Mouse (Mus musculus): ENCODE measurements around the gene Nkx2-1.

The Nkx2-1 gene

DNA sequence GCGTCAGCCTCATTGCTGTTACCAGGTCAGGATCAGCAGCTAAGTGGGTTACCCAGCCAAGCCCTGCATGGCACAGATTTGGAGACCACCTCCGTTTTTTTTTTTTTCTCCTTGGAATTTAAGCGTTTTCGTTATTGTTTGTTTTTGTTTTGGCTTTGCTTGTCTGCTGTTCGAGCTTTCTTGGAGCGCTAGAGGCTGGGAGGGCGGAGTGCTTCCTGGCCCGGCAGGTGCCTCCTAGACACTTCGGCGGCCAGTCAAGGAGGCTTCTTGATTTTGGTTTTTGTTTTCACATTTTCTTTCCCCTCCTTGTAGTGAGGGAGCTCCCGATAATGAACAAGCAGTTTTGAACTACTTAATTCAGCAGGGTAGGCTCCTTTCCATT, at the start of gene Nkx2-1:
TSS of gene Nkx2-1 (minus strand) at position 25 of the 382 bp plus-strand sequence.
- in situ Hi-C loops (cut with MboI, MseI) = loop anchor here (25.0 kb wide), 1 partner anchor 1000 kb away; the partner anchor contains the start of gene Foxa1

DNA sequence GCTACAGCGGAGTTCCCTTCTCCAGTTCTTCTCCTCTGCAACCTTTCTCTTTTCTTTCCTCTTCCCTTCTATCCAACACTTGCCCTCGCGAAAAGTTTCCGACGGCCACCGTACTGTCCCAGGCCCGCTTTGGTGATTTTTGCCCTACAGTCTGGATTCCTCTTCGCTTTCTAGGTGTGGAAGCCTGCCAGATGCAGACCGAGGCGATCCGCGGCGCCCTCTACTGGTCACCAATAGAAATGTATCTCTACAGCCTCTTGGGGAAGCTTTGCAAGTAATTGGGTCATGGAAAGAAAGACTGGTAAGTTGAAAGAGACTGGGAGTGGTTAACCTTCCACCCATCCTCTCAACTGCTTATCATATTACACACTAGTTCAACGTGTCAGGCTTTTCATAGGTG, 4.4 kb upstream of the Nkx2-1 start:
- in situ Hi-C loops (cut with MboI, MseI) = loop anchor here (25.0 kb wide), 1 partner anchor 996 kb away; the partner anchor contains the start of gene Foxa1

DNA sequence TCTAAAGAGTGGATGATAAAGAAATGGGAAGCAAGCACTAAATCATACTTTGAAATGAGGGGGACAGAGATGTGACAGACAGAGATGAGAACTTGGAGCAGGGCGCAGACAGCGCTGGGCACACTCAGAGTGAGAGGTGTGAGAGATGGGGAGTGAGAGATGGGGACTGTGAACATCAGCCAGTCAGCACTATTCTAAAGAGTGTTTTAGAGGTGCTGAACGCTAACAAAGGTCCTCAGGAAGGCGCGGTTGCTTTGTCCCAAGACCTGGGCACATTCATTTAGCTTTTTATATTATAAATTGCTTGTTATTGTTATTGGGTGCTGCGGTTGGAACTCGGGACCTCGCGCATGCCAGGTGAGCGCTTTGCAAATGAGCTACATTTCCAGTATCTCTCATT, 3.9 kb upstream of the Nkx2-1 start:
- in situ Hi-C loops (cut with MboI, MseI) = loop anchor here (25.0 kb wide), 1 partner anchor 997 kb away; the partner anchor contains the start of gene Foxa1

DNA sequence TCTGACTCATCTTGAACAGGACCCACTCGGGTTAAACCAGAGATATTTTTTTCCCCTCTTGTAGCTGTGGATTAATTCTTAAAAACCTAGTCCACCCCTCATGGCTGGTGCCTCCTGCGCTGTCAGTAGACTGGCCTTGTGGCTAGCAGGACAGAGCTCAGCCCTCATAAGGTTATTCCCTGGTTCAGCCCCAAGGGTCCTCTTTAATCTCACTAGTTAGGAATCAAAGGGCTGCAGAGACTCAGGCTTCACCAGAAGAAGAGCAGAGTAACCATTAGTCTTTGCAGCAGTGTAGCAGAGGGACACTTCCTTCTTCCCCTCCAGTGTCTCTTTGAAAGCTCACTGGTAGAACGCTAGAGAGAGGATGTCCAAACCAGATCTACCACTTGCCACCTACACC, 1.9 kb upstream of the Nkx2-1 start:
- in situ Hi-C loops (cut with MboI, MseI) = loop anchor here (25.0 kb wide), 1 partner anchor 999 kb away; the partner anchor contains the start of gene Foxa1

DNA sequence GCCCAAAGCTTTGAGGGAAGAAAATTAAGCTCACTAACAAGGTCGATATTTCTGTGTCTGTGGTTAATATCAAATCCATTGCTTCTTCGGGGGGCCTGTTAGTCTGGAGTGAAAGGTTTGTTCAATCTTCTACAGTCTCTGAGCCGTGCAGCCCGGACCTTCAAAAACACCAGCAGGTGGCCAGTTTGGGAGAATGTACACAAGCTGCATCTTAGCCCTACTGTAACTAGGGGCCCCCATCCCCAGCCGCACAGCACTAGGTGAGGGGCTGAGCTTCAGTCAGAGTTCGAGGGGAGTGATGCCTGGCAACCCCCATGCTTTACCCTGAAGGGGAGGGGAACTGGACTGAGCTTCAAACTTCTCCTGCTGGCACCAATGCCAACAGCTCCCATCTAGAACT, 1.2 kb upstream of the Nkx2-1 start:
- in situ Hi-C loops (cut with MboI, MseI) = loop anchor here (25.0 kb wide), 1 partner anchor 999 kb away; the partner anchor contains the start of gene Foxa1

DNA sequence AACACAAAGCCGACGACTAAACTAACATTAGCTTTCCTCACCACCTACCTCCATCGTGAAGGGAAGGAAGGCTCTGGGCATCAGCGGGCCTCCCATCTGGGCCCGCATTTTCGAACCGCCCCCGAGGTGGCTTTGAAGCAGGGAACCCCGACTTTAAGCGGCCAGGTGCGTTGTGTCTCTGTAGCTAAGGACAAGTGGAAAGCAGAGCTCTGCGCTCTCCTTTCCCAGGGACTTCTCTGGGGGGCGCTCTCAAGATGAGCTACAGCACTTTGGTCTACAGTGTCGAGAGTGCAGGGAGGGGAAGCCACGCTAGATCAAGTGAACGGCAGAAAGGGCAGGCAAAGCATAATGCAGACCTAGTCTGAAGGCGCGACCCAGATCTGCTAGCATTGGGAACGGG, 634 bp upstream of the Nkx2-1 start:
- in situ Hi-C loops (cut with MboI, MseI) = loop anchor here (25.0 kb wide), 1 partner anchor 1000 kb away; the partner anchor contains the start of gene Foxa1

DNA sequence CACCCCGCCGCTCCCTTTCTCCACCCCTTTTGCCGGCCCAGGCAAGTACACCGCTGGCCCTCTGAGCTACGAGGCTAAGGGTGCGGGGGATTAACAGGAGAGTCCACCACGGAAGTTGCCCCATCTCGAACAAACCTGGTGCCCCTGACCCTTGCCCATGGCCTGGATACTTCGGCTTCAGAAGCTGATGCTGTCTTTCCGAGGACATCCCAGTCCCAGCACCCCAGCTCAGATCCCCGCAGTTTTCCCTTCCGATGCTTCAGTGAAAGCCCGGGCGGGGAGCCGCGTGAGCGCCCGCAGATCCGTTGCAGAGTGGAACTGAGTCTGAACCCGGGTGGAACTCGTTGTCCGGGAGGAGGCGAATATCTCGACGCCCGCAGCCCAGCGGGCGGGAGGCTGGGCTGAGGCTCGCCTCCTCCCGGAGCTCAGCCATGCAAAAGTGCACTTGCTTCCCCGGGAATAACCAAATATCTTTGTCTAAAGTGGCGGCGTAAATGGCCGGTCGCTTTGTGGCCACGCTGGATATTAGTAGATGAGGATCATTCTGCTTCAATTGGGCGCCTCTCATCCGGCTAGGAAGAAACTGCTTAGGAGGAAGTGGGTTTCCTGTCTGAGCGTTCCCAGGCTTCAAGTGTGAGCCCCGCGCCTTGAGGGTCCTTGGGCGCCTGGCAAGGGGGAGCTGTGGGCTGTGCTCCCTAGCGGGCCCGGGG, 379 bp downstream of the Nkx2-1 start:
- in situ Hi-C loops (cut with MboI, MseI) = loop anchor here (25.0 kb wide), 1 partner anchor 1001 kb away; the partner anchor contains the start of gene Foxa1

DNA sequence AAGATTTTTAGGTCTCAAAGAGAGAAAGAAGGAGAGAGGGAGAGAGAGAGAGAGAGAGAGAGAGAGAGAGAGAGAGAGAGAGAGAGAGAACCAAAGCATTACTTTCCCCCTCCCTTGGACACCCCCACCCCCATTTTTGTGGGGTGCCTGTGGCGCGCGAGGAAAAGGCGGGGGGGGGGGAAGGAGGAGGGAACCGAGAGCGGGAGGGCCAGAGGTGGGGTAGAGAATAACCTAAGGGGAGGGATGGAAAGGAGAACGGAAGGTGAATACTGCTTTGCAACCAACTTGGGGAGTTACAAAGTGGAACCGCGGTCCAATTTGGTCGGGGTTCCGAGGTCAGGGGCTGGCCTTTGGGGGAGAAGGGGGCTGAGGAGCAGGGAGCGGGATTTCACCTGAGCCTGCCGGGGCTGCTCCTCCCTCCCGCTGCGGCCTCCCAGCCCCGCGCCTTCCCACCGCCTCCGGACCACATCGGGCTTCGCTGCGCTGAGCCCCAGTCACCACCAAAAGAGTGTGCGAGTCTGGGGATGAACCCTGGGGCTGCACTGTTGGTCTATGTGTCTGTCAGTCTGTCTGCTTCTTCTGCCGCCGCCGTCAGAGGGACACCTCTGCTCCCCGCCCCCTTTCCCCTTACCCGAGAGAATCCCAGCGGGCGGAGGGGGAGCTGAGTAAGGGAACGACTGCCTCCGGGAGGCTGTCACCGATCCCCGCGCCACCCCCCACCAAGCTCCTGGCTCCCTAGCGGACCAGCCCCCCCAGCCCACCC, 1.1 kb downstream of the Nkx2-1 start:
- in situ Hi-C loops (cut with MboI, MseI) = loop anchor here (25.0 kb wide), 1 partner anchor 1002 kb away; the partner anchor contains the start of gene Foxa1

DNA sequence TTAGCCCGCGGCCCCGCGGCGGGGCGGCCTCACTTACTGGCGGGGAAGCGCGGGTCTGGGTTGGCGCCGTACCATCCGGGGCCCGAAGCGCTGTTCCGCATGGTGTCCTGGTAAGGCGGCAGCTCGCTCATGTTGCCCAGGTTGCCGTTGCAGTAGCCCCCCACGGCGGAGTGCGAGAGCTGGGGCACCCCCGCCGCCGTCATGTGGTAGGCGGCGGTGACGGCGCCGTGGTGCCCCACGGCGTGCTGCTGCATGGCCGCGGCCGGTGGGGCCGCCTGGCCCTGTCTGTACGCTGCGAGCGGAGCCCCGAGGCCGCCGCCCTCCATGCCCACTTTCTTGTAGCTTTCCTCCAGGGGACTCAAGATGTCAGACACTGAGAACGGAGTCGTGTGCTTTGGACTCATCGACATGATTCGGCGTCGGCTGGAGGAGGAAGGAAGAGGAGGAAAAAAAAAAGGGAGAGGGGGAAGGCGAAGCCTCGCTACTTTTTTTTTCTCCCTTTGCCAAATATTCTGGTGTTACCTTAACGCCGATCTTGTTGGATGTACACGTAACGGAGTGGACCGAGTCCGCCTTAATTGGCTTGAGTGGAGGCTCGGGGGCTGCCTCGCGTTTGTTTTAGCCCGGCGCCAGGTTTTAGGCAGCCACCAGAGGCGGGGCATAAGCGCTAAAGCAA, 1.9 kb downstream of the Nkx2-1 start:
- in situ Hi-C loops (cut with MboI, MseI) = loop anchor here (25.0 kb wide), 1 partner anchor 1003 kb away; the partner anchor contains the start of gene Foxa1

DNA sequence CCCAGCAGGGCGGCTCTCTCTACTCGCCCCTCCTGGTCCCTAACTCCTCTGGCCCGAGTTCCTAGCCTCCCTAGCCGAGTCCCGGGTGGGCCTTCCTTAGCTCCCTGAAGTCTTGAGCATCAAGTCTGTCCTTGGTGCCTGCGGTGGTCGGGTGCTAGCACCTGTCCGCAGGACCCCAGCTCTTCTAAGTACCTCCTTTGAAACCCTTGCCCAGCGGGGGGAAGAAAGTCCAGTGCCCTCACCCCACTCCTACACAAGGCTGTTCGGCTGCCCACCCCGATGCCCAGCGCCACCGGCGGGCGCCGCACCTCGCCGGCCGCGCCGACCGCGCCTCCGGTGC, 2.4 kb downstream of the Nkx2-1 start:
- in situ Hi-C loops (cut with MboI, MseI) = loop anchor here (25.0 kb wide), 1 partner anchor 1003 kb away; the partner anchor contains the start of gene Foxa1

DNA sequence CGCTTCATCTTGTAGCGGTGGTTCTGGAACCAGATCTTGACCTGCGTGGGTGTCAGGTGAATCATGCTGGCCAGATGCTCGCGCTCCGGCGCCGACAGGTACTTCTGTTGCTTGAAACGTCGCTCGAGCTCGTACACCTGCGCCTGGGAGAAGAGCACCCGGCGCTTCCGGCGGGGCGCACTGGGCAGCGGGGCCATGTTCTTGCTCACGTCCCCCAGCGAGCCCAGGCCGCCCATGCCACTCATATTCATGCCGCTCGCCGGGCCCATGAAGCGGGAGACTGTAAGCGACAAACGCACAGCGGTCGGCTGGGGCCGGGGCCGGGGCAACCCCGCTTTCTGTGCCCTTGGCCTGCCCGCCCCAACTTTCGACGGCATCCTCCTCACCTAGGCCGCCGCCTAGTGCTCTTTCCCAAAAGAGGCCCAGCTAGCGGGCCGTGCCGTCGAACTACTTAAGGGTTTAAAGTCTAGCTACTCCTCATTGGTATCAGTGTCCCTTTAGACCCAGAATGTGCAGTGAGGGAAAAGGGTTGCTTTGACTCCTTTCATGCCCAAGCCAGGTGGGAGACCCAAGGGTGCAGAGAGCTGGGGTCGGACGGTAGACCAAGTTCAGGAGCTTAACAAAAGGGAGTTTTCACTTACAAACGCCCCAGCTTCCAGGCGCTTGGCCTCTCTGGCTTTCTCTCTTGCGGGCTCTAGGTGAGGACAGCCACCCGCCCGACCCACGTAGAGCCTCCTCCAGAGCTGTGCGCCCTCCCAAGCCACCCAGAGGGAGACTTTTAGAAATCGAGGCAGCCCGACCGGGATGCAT, 3.0 kb downstream of the Nkx2-1 start:
- in situ Hi-C loops (cut with MboI, MseI) = loop anchor here (25.0 kb wide), 1 partner anchor 1004 kb away; the partner anchor contains the start of gene Foxa1

DNA sequence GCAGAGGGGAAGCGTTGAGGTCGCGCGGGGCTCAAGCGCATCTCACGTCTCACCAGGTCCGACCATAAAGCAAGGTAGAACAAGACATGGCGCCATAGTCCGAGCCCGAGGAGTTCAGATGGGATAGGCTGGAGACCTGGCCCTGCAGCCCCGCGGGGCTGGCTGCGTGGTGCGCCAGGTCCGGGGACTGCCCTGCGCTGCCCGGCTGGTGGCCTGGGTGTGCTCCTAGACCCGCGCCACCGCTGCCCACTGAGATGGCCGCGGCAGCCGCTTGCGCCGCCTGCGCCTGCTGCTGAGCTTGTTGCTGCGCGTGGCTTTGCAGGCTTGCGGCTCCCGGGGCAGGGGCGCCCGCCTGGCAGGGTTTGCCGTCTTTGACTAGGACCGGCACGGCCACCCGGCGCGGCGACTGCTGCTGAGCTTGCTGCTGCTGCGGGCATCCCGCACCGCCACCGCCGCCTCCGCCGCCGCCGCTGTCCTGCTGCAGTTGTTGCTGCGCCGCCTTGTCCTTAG, 3.7 kb downstream of the Nkx2-1 start:
- in situ Hi-C loops (cut with MboI, MseI) = loop anchor here (25.0 kb wide), 1 partner anchor 1004 kb away; the partner anchor contains the start of gene Foxa1

DNA sequence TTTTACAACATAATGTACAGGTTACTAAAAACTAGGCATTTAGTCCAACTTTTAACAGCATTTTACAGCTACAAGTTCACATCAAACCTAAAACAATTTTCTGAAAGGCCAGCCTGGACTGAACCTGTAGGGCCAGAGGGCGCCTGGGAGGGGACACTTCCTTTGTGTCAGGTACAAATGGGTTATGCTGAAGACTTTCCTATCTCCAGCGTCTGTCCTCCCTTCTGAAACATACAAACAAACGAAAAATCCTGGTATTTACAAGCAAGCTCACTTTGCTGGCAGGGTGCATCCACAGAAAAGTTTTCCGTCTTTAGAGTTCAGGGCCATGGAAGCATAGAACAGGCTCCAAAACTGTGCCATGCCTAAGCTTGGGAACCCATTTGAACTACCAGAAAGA, 4.6 kb downstream of the Nkx2-1 start:
- in situ Hi-C loops (cut with MboI, MseI) = loop anchor here (25.0 kb wide), 1 partner anchor 1005 kb away; the partner anchor contains the start of gene Foxa1

DNA sequence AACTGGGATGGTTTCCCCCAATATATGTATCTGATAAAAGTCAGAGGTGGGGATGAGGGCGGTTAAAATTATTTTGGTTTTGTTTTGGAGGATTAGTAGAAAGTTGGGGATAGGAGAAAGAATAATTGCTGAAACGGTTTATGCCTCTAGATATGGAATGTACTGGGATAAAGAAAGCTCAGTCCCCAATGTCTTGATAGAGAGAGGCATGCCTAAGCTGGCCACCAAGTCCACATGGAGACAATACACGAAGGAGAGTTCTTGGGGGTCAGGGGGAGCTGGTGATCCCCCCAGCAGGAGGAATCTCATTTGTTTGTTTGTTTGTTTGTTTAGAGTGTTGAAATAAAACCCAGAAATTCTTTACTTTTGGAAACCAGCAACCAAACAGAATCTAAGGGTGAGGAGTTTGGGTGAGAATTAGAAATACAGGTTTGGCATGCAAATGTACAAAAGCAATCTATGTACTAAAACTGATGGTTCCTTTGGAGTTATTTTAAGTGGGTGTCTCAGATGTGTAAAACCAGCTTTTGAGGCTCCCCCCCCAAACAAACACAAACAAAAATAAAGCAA, 5.6 kb downstream of the Nkx2-1 start:
- in situ Hi-C loops (cut with MboI, MseI) = loop anchor here (25.0 kb wide), 1 partner anchor 1006 kb away; the partner anchor contains the start of gene Foxa1

DNA sequence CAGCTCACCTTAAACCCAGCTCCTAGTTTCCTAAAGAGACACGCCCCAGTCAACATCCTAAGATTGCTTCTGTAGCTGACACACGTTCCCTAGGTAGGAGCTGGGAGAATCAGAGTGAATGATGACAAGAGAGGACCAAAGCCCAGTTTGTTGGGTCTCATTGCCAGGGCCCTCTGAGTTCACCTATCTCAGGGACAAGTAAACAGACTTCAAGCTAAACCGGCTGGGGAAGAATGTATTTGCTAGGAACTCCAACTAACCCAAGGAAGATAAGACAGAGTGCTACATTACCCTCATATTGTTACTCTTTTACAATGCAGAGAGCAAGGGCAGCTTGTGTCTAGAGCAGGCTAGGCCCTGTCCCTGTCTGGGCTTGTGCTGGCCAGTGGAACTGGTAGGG, 6.8 kb downstream of the Nkx2-1 start:
- in situ Hi-C loops (cut with MboI, MseI) = loop anchor here (10.0 to 25.0 kb wide), 2 partner anchors 165 to 1007 kb away; partner anchors contain the start of genes Foxa1 and Pax9

DNA sequence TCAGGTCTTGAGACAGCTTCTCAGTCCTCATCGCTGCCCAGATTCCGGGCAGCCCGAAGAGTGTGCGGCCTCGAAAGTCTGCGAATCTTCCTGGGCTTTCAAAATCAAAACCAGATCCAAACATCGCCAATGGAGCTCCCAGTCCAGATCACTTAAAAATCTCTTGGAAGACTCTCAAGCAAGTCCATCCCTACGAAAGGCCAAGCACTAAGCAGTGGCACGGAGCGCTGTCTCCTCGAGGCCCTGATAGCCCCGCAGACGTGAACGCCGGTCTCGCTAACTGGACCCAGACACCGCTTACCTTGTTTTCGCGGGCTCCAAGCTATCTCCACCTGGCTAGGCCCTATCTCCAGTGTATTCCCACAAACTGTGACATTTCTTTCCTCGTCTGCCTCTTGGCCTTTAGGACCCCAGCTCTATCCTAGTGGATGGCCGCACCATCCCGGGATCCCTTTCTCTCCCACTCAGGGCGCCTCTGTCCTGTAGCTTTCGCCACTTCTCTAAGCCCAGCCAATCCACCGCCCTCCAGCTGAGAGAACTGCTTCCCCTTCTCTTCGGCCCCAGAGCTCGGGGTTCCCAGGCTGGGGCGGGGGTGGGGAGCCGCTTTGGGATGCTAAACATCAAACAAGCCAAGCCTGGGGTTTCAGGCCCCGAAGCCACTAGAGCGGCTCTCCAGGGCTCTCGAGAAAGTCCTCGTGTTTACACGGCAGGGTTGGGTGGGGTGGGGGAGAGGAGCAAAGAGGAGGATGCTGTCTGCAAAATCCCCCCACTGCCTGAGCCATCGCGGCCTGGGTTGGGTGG, 7.6 kb downstream of the Nkx2-1 start:
- in situ Hi-C loops (cut with MboI, MseI) = loop anchor here (10.0 to 25.0 kb wide), 2 partner anchors 166 to 1008 kb away; partner anchors contain the start of genes Foxa1 and Pax9

DNA sequence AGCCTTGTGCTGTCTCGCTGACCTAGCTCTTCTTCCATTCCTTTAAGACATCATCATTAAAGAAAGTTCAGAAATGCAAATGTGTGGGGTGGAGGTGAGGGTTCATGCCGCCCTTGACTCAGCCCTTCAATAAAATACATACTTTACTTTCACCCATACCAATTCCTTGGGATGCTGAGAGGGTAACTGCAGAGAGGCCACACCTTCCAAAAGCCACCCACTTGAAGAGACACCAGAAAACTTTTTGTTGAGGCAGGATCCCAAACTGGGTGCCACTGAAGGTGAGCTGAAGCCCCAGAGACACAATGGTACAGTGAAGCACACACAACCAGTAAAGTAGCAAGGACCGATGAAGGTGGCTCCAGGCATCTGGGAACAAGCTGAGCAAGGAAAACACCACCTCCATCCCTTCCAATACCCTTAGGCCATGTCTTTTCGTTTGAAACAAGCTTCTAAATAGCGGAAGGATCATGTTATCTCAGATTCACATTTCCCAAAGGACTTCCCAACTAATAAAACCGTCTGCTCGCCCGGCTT, 8.6 kb downstream of the Nkx2-1 start:
- in situ Hi-C loops (cut with MboI, MseI) = loop anchor here (10.0 to 25.0 kb wide), 2 partner anchors 167 to 1009 kb away; partner anchors contain the start of genes Foxa1 and Pax9

DNA sequence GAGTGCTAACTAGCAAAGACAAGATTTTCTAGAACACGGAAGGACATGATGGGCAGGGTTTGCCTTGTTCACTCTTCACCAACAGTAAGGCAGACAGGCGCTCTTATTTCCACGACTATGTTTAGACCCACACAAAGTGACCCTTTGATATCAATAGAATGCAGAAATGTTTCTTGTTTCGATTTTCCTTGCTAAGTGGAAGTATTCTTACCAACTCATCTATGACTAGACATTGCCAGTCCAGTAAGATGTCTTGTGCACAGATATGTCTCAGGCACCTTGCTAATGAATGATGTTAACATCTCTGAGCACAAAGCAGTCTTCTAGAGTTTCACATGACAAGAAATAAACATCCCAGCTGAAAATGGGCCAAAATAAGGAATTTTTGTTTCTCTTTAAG, 9.6 kb downstream of the Nkx2-1 start:
- in situ Hi-C loops (cut with MboI, MseI) = loop anchor here (10.0 to 25.0 kb wide), 2 partner anchors 168 to 1010 kb away; partner anchors contain the start of genes Foxa1 and Pax9
